Mouse (Mus musculus): ENCODE data around the gene Sirt1. TPM values are rescaled to one million over a fixed set of nuclear protein-coding genes. Genes with fewer than 3 reads are reported as not detected.

Sirt1 gene
- 0.25 and 1.5 TPM in 2 replicates for polyA plus RNA-seq (2012; rRNA removed; ENCODE audit: low replicate concordance)

DNA sequence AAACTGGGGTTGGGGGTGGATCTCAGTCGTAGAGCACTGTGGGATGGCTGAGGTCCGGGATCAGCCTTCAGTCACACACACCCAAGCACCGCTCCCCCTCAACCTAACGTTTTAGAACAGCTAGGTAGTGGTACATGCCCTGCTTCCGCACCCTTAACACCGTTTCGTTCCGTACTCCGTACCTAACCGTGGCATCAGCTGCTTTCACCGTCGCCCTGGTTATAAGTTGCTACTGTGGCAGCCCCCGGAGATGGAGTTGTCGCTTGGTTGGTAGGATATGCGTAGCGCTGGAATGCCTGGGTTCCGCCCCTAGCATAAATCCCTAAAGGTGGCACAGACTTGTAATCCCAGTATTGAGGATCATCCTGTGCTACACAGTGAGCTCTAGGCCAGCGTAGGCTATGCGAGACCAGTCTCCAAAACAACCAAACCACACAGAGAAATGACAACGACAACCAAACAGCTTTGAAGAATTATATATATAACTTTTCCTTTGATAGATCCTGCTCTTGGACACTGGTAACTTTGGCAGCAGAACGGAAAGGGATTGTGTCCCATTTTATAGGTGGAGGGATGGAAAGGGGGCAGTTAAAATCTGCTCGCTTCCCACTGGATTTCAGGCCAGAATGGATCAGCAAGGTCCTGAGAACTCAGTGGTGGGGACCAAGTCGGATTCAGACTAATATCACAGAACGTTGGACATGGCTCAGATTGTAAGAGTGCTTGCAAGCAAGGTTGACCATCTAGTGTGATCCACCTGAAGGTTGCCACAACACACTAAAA, at the start of gene Sirt1:
Sirt1 (minus strand) TSS at position 207 of the 783 bp plus-strand sequence.

DNA sequence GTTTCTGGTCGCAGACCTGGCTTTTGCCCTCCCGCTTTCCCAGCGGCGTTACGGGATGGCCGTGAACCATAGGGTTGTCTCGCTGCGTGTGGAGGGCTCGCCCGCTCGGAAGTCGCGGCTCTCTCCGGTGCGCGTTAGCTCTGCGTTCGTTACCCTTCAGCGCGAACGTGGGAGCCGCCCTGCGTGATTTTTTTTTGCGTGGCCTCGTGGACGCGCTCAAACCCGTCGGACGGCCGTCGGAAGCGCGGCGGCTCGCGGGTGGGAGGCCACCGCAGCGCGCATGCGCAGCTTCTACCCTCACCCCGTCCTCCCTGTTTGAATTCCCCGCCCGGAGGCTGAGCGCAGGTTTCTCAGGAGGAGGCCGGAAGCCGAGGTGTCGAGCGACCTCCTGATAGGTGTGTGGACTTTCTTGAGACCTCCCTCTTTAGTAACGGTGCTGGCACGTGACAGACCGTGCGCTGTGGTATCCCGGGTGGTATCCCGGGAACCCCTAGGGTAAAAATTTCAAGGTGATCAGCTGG, 48.3 kb upstream of the Sirt1 start, which contains the start of gene Ctnna3:
Ctnna3 (plus strand) TSS at position 314 of the 521 bp plus-strand sequence.

DNA sequence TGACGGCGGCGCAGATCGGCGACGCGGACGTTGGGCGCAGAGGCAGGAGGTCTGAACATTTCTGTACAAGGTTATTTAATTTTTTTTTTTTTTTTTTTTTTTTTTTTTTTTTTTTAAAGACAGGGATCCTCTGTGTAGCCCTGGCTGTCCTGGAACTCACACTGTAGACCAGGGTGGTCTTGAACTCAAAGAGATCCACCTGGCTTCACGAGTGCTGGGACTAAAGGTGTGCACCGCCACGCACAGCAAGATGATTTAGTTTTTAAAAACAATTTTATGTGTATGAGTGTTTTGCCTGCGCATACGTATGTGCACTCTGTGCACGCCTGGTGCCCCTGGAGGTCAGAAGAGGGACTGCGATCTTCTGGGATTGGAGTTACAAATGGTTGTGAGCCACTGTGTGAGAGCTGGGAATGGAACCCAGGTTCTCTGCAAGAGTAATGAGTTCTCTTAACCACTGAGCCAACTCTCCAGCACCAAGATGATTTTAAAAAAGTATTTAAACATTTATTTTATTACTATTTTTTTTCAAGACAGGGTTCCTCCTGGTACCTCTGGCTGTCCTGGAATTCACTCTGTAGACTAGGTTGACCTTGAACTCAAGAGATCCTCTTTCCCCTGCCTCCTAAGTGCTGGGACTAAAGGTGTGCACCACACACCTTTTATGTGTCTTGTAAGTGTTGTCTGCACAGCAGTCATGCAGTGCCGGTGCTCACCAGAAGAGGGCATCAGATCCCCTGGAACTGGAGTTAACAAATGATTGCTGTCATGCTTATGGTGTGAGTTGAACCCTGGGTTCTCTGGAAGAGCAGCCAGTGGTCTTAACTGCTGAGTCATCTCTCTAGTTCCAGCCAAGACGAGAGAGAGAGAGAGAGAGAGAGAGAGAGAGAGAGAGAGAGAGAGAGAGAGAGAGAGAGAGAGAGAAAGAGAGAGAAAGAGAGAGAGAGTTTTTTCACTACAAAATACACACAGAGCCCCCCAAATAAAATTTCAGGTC, 40.5 kb upstream of the Sirt1 start, which contains the start of gene Gm7075:
Gm7075 (minus strand) TSS at position 51 of the 997 bp plus-strand sequence.

DNA sequence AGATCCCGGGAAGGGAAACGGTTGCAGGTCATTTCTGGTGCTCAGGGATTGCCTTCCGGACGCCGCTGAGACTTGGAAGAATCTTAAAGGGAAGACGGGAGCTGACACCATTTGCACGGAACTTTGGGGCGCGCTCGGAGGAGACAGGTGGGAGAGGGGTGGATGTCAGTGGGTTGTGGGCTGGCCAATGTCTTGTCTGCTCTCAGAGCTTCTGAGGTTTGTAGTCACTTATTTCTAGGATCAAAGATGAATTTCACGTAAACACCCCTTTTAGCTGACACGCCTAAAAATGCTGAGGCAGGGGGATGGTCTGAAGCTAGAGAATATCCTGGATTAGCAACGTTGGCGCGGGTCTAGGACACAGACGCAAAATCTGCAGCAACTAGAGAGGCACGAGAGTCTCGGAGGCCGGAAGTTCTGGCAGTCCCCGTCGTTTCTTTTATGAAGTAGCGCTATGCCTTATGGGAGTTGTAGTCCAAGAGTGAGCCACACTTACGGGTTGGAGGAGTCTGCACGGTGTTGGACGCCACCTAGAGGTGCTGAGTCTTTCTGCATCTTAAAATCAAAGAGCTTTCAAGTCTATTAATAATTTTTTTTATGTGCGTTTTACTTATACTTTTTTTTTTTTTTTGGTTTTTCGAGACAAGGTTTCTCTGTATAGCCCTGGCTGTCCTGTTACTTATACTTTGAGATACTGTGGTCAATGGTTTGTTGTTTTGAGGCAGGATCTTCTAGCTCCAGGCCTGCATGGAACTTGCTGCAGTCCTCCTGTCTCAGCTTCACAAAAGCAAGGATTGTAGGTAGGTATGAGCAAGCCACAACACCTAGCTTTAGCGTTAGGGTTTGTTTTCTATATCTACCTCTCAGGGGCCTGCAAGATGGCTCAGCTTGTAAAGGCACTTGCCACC, 1.1 kb upstream of the Sirt1 start, which contains the start of gene Dnajc12:
Dnajc12 (plus strand) TSS at position 72 of the 908 bp plus-strand sequence.

Other genes starting within 250 kb of the Sirt1 start
- 0.08 and 0.13 TPM in 2 replicates for gene Mypn, start 177.8 kb downstream of the Sirt1 start, polyA plus RNA-seq (2012; rRNA removed; ENCODE audit: low replicate concordance)
- gene Herc4, start 137.9 kb downstream of the Sirt1 start, polyA plus RNA-seq (2012; rRNA removed; ENCODE audit: low replicate concordance): 2.5 and 3.0 TPM in 2 replicates
- 0.14 and 0.30 TPM in 2 replicates for gene Dnajc12, start 739 bp upstream of the Sirt1 start, polyA plus RNA-seq (2012; rRNA removed; ENCODE audit: low replicate concordance)
- not detected in 2 replicates for gene Gm7075, start 40.1 kb upstream of the Sirt1 start, polyA plus RNA-seq (2012; rRNA removed; ENCODE audit: low replicate concordance)
- 0.04 TPM in 1 of 2 replicates, not detected in the other for gene Ctnna3, start 48.4 kb upstream of the Sirt1 start, polyA plus RNA-seq (2012; rRNA removed; ENCODE audit: low replicate concordance)

Measured in duodenum, adult 2 months (tissue).